In the genomic region with DNA sequence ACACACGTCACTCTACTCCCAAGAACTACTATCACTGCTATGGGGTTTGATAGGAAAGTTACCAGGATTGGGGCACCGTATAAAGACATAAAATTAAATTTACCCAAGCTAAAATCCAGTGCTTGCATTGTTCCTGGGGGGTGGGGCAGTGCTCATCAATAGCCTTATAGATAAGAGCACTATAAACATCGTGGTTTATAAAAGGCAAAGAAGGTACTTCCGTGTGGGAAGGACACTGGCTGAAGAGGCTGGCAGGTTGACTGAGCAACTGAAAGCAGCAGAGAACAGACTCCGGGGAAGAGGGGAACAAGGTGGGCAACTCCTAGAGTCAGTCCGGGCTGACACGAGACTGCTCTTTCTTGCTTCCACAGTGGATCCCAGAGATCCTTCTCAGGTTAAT, we compare ENCODE assay signal across 18 mouse cellular contexts. TPM values are rescaled to one million over a fixed set of nuclear protein-coding genes. Genes with fewer than 3 reads are reported as not detected.
DNase-seq lines count a peak whose midpoint lies in the region; ATAC-seq and TF ChIP-seq lines count a peak whose summit lies in the region.
"Had no signal": no experiment of that assay in that cellular context is flagged by ENCODE, and none has a peak within 500 bp of the region (broad histone marks: within the 10 kb centered on the region; RNA-seq: fewer than 3 reads in every experiment).

No protein-coding gene starts in this region.

- H3K27ac ChIP-seq in forebrain, embryonic 16.5 days (ENCODE audit: low read length) = no peak overlapping the region
- H3K27ac ChIP-seq in forebrain, embryonic 11.5 days (ENCODE audit: low read depth, low read length) = no peak overlapping the region
- H3K27ac ChIP-seq in midbrain, embryonic 12.5 days (replicated peaks) = no peak overlapping the region
- H3K27ac ChIP-seq in midbrain, embryonic 11.5 days (ENCODE audit: low read depth, low read length) = no peak overlapping the region
- H3K27ac ChIP-seq in embryonic facial prominence, embryonic 15.5 days (replicated peaks) = peak overlapping the region; percentile 58; the same call in 1 of the 2 replicates
- peak overlapping the region; percentile 60 for H3K27ac ChIP-seq in small intestine, adult 2 months (ENCODE audit: insufficient read depth, low read depth, low read length)
- H3K27ac ChIP-seq: heart, embryonic 10.5 days; hindbrain, postnatal 0 days had no signal

- H3K9ac ChIP-seq in forebrain, embryonic 16.5 days (replicated peaks; ENCODE audit: low read depth, low read length) = no peak overlapping the region
- no peak overlapping the region for H3K9ac ChIP-seq in forebrain, embryonic 11.5 days (ENCODE audit: low read length)
- H3K9ac ChIP-seq in midbrain, embryonic 12.5 days (replicated peaks) = 0 out of 2 replicates have a peak overlapping the region, but pooled peaks have one; percentile 8
- no peak overlapping the region for H3K9ac ChIP-seq in midbrain, embryonic 11.5 days (ENCODE audit: low read length)
- no peak overlapping the region for H3K9ac ChIP-seq in embryonic facial prominence, embryonic 15.5 days

- DNase-seq in forebrain, embryonic 11.5 days (ENCODE audit: low spot score) = no peak
- no peak for DNase-seq in midbrain, embryonic 11.5 days (ENCODE audit: low spot score, missing footprints)
- DNase-seq in gastrocnemius, postnatal 25 days = no peak
- DNase-seq in heart, adult 8-10 months (ENCODE audit: low spot score) = no peak
- DNase-seq: adrenal gland, adult 2 months; adrenal gland, postnatal 25 days; cerebellum, adult 18-20 months; cerebellum, adult 9-11 months; cerebellum, postnatal 36 days; gastrocnemius, postnatal 10 days; kidney, adult 8-10 months had no signal

- no peak for TF ChIP-seq CTCF in small intestine, adult 2 months (IDR thresholded peaks at IDR 0.05; ENCODE audit: extremely low read depth, insufficient read length, insufficient replicate concordance, low read depth, low read length)

- no peak overlapping the region for H3K4me3 ChIP-seq in forebrain, embryonic 16.5 days (replicated peaks; ENCODE audit: low read length)
- H3K4me3 ChIP-seq in forebrain, embryonic 11.5 days (ENCODE audit: low read depth, low read length) = no peak overlapping the region
- H3K4me3 ChIP-seq in midbrain, embryonic 12.5 days = no peak overlapping the region
- no peak overlapping the region for H3K4me3 ChIP-seq in midbrain, embryonic 11.5 days (ENCODE audit: low read depth, low read length)
- H3K4me3 ChIP-seq in embryonic facial prominence, embryonic 15.5 days (replicated peaks) = no peak overlapping the region
- peak overlapping the region; percentile 57 for H3K4me3 ChIP-seq in small intestine, adult 2 months (ENCODE audit: low read depth, low read length)
- H3K4me3 ChIP-seq: heart, embryonic 10.5 days had no signal

- no peaks in the 10 kb centered on the region for H3K27me3 ChIP-seq in forebrain, embryonic 16.5 days (replicated peaks; ENCODE audit: control insufficient read depth, insufficient read depth, low read length)
- no peaks in the 10 kb centered on the region for H3K27me3 ChIP-seq in forebrain, embryonic 11.5 days (ENCODE audit: control insufficient read depth, insufficient read depth, low read length)
- H3K27me3 ChIP-seq in midbrain, embryonic 12.5 days = no peaks in the 10 kb centered on the region
- no peaks in the 10 kb centered on the region for H3K27me3 ChIP-seq in midbrain, embryonic 11.5 days (ENCODE audit: control insufficient read depth, insufficient read depth, low read length)
- no peaks in the 10 kb centered on the region for H3K27me3 ChIP-seq in embryonic facial prominence, embryonic 15.5 days
- H3K27me3 ChIP-seq in small intestine, adult 2 months (ENCODE audit: control insufficient read depth, insufficient read depth, low read length) = no peaks in the 10 kb centered on the region
- H3K27me3 ChIP-seq: CH12.LX had no signal

- peak; percentile 12; the same call in 1 of the 2 replicates for ATAC-seq in forebrain, embryonic 16.5 days
- ATAC-seq in forebrain, embryonic 11.5 days (replicated peaks; ENCODE audit: low FRiP score) = no peak
- no peak for ATAC-seq in midbrain, embryonic 12.5 days (ENCODE audit: low FRiP score, low read depth)
- ATAC-seq in midbrain, embryonic 11.5 days (ENCODE audit: low FRiP score) = no peak
- ATAC-seq in embryonic facial prominence, embryonic 15.5 days (ENCODE audit: insufficient number of reproducible peaks, low FRiP score, low TSS enrichment, low read depth) = no peak
- ATAC-seq: hindbrain, postnatal 0 days had no signal

- no peaks in the 10 kb centered on the region for H3K9me3 ChIP-seq in forebrain, embryonic 16.5 days (ENCODE audit: control insufficient read depth, low read length)
- no peaks in the 10 kb centered on the region for H3K9me3 ChIP-seq in forebrain, embryonic 11.5 days (ENCODE audit: control insufficient read depth, low read length)
- H3K9me3 ChIP-seq in midbrain, embryonic 12.5 days = no peaks in the 10 kb centered on the region
- H3K9me3 ChIP-seq in midbrain, embryonic 11.5 days (ENCODE audit: control insufficient read depth, low read length) = no peaks in the 10 kb centered on the region
- no peaks in the 10 kb centered on the region for H3K9me3 ChIP-seq in embryonic facial prominence, embryonic 15.5 days (replicated peaks)

- H3K4me1 ChIP-seq in forebrain, embryonic 16.5 days (replicated peaks; ENCODE audit: control insufficient read depth, insufficient read depth, low read length) = peaks cover 11% of the 10 kb centered on the region
- H3K4me1 ChIP-seq in forebrain, embryonic 11.5 days (replicated peaks; ENCODE audit: control insufficient read depth, insufficient read depth, low read length) = no peaks in the 10 kb centered on the region; the same call in 1 of the 2 replicates
- peaks cover 30% of the 10 kb centered on the region for H3K4me1 ChIP-seq in midbrain, embryonic 12.5 days
- H3K4me1 ChIP-seq in midbrain, embryonic 11.5 days (ENCODE audit: control insufficient read depth, insufficient read depth, low read length) = peaks cover 22% of the 10 kb centered on the region
- H3K4me1 ChIP-seq in embryonic facial prominence, embryonic 15.5 days = peaks cover 22% of the 10 kb centered on the region
- peaks cover 18% of the 10 kb centered on the region for H3K4me1 ChIP-seq in small intestine, adult 2 months (ENCODE audit: control insufficient read depth, insufficient read depth, insufficient read length, low read length)

- WGBS in forebrain, embryonic 16.5 days = 53% methylated on average over 7 of the region's 7 CpGs
- 56% methylated on average over 7 of the region's 7 CpGs for WGBS in forebrain, embryonic 11.5 days
- WGBS in midbrain, embryonic 12.5 days = 50% methylated on average over 7 of the region's 7 CpGs
- WGBS in midbrain, embryonic 11.5 days = 61% methylated on average over 7 of the region's 7 CpGs
- 67% methylated on average over 7 of the region's 7 CpGs for WGBS in embryonic facial prominence, embryonic 15.5 days
- WGBS in small intestine, adult 2 months = 18% methylated on average over 7 of the region's 7 CpGs

- H3K4me2 ChIP-seq in forebrain, embryonic 16.5 days (ENCODE audit: low read length) = no peak overlapping the region
- H3K4me2 ChIP-seq in forebrain, embryonic 11.5 days (ENCODE audit: low read depth, low read length, severe bottlenecking) = no peak overlapping the region
- H3K4me2 ChIP-seq in midbrain, embryonic 12.5 days (replicated peaks) = no peak overlapping the region
- no peak overlapping the region for H3K4me2 ChIP-seq in midbrain, embryonic 11.5 days
- no peak overlapping the region for H3K4me2 ChIP-seq in embryonic facial prominence, embryonic 15.5 days (replicated peaks)

- no peak for TF ChIP-seq POLR2A in small intestine, adult 2 months (IDR thresholded peaks at IDR 0.05; ENCODE audit: low read depth, low read length)

- no peaks in the 10 kb centered on the region for H3K36me3 ChIP-seq in forebrain, embryonic 16.5 days (ENCODE audit: control insufficient read depth, insufficient read depth)
- no peaks in the 10 kb centered on the region for H3K36me3 ChIP-seq in forebrain, embryonic 11.5 days (ENCODE audit: control insufficient read depth, insufficient read depth, low read length)
- H3K36me3 ChIP-seq in midbrain, embryonic 12.5 days = 0 out of 2 replicates have a peak, but pooled peaks cover 2% of the 10 kb centered on the region
- no peaks in the 10 kb centered on the region for H3K36me3 ChIP-seq in midbrain, embryonic 11.5 days (ENCODE audit: control insufficient read depth, insufficient read depth, low read length)
- no peaks in the 10 kb centered on the region for H3K36me3 ChIP-seq in embryonic facial prominence, embryonic 15.5 days
- H3K36me3 ChIP-seq in small intestine, adult 2 months (ENCODE audit: control insufficient read depth, insufficient read depth, low read length) = no peaks in the 10 kb centered on the region

RNA-seq across cellular contexts. Expression of gene Acap2, which starts 33.1 kb away (rescaled TPM):
- 12.7 and 15.0 TPM in 2 replicates for polyA plus RNA-seq in forebrain, embryonic 16.5 days (2015; fragmentation: Nextera tagmentation; extraction: Ambion mirVana)
- 24.8 and 29.5 TPM in 2 replicates for polyA plus RNA-seq in forebrain, embryonic 11.5 days (2014; fragmentation: Nextera tagmentation; extraction: Ambion mirVana)
- 22.8 and 24.4 TPM in 2 replicates for polyA plus RNA-seq in midbrain, embryonic 12.5 days (2016; fragmentation: Nextera tagmentation; extraction: Ambion mirVana)
- polyA plus RNA-seq in midbrain, embryonic 11.5 days (2014; fragmentation: Nextera tagmentation; extraction: Ambion mirVana) = 23.2 and 24.2 TPM in 2 replicates
- 24.0 and 25.3 TPM in 2 replicates for polyA plus RNA-seq in embryonic facial prominence, embryonic 15.5 days (2015; fragmentation: Nextera tagmentation; extraction: Ambion mirVana)
- 2.9 and 9.1 TPM in 2 replicates for polyA plus RNA-seq in small intestine, adult 2 months (2012; rRNA removed)
- total RNA-seq in gastrocnemius, postnatal 25 days (2021) = 10 to 100 TPM in 1 of 2 experiments, 1 to 10 TPM in 1; 8.5 to 10.8 TPM
- 10 to 100 TPM; 16.8 to 18.6 (median 17.4) TPM for total RNA-seq in heart, adult 8-10 months (2022)

Comparison
In these comparisons a context has a peak if more than half of its experiments do, and no peak if none do; other contexts are left out.
1. H3K27ac ChIP-seq: peak in embryonic facial prominence, embryonic 15.5 days (single experiment) and small intestine, adult 2 months (single experiment); none in forebrain, embryonic 16.5 days (single experiment), forebrain, embryonic 11.5 days (single experiment), midbrain, embryonic 12.5 days (single experiment) and midbrain, embryonic 11.5 days (single experiment).